20 mouse cellular contexts compared by ENCODE assay signal in genomic region chr13:72114776-72115663, GRCm38 (mm10).
DNase-seq lines count a peak whose midpoint lies in the region; ATAC-seq and TF ChIP-seq lines count a peak whose summit lies in the region.
"Had no signal": no experiment of that assay in that cellular context is flagged by ENCODE, and none has a peak within 500 bp of the region (broad histone marks: within the 10 kb centered on the region; RNA-seq: fewer than 3 reads in every experiment).

No protein-coding gene starts in this region.

- WGBS in kidney, embryonic 16.5 days: 25% methylated on average over 10 of the region's 10 CpGs
- 12% methylated on average over 10 of the region's 10 CpGs for WGBS in midbrain, embryonic 16.5 days

- no peaks in the 10 kb centered on the region for H3K4me1 ChIP-seq in kidney, embryonic 16.5 days (ENCODE audit: insufficient read depth, low read length)
- peaks cover 10% of the 10 kb centered on the region; the same call in 1 of the 2 replicates for H3K4me1 ChIP-seq in midbrain, embryonic 16.5 days (ENCODE audit: control insufficient read depth, insufficient read depth, low read length)

- H3K27ac ChIP-seq in kidney, embryonic 16.5 days (ENCODE audit: low read length): no peak overlapping the region
- no peak overlapping the region for H3K27ac ChIP-seq in midbrain, embryonic 16.5 days (ENCODE audit: low read length)
- H3K27ac ChIP-seq: macrophage had no signal

- no peak overlapping the region for H3K4me3 ChIP-seq in kidney, embryonic 16.5 days (ENCODE audit: low read length)
- no peak overlapping the region for H3K4me3 ChIP-seq in midbrain, embryonic 16.5 days (ENCODE audit: low read depth, low read length)
- H3K4me3 ChIP-seq: erythroblast, embryonic 14.5 days had no signal

- no peak overlapping the region for H3K9ac ChIP-seq in kidney, embryonic 16.5 days (replicated peaks; ENCODE audit: low read length)
- no peak overlapping the region for H3K9ac ChIP-seq in midbrain, embryonic 16.5 days (ENCODE audit: low read depth, low read length)
- H3K9ac ChIP-seq: forebrain, postnatal 0 days; lung, embryonic 14.5 days had no signal

- peaks cover 22% of the 10 kb centered on the region for H3K27me3 ChIP-seq in kidney, embryonic 16.5 days (ENCODE audit: insufficient read depth, low read length)
- peaks cover 5% of the 10 kb centered on the region; the same call in 1 of the 2 replicates for H3K27me3 ChIP-seq in midbrain, embryonic 16.5 days (ENCODE audit: control insufficient read depth, insufficient read depth, low read depth, low read length)

- no peaks in the 10 kb centered on the region for H3K36me3 ChIP-seq in kidney, embryonic 16.5 days (ENCODE audit: insufficient read depth, low read length)
- H3K36me3 ChIP-seq in midbrain, embryonic 16.5 days (ENCODE audit: control insufficient read depth, insufficient read depth, low read length): no peaks in the 10 kb centered on the region

- peak; percentile 74; the same call in 1 of the 2 replicates for ATAC-seq in kidney, embryonic 16.5 days (ENCODE audit: low FRiP score, low TSS enrichment)
- ATAC-seq in midbrain, embryonic 16.5 days: 0 out of 2 replicates have a peak, but pooled peaks have one; percentile 45
- ATAC-seq: forebrain, postnatal 0 days; hindbrain, embryonic 16.5 days had no signal

- no peak for TF ChIP-seq POLR2A in brain, embryonic 14.5 days (IDR thresholded peaks at IDR 0.05; ENCODE audit: borderline replicate concordance, extremely low read depth, insufficient read depth, insufficient read length, poor library complexity, severe bottlenecking)

- no peaks in the 10 kb centered on the region for H3K9me3 ChIP-seq in kidney, embryonic 16.5 days (ENCODE audit: low read length)
- H3K9me3 ChIP-seq in midbrain, embryonic 16.5 days (replicated peaks; ENCODE audit: control insufficient read depth, low read length, poor library complexity, severe bottlenecking): no peaks in the 10 kb centered on the region

- DNase-seq in embryo, embryonic 10 days (ENCODE audit: low spot score): peak; percentile 29
- DNase-seq in embryo, embryonic 9.5 days (ENCODE audit: extremely low spot score): no peak
- no peak for DNase-seq in kidney, postnatal 10 days
- DNase-seq in brain, embryonic 14.5 days (ENCODE audit: low read depth): peak; percentile 40
- no peak for DNase-seq in spleen, postnatal 14 days (ENCODE audit: low spot score in 2 of 2)
- DNase-seq: adrenal gland, postnatal 36 days; cerebellum, adult 11-12 months; forebrain, postnatal 0 days; gastrocnemius, postnatal 10 days; heart, postnatal 10 days; kidney, adult 8-10 months; liver; lung, embryonic 14.5 days; right cerebral cortex, postnatal 4 days; thymus, postnatal 25 days had no signal

- no peak for TF ChIP-seq CTCF in brain, embryonic 14.5 days (IDR thresholded peaks at IDR 0.05; ENCODE audit: borderline replicate concordance, extremely low read depth, insufficient read depth, insufficient read length)

- no peak overlapping the region for H3K4me2 ChIP-seq in kidney, embryonic 16.5 days (replicated peaks; ENCODE audit: low read depth, low read length)
- H3K4me2 ChIP-seq in midbrain, embryonic 16.5 days (ENCODE audit: low read length): no peak overlapping the region
- H3K4me2 ChIP-seq: lung, embryonic 14.5 days had no signal

Comparison
In these comparisons a context has a peak if more than half of its experiments do, and no peak if none do; other contexts are left out.
1. DNase-seq: peak in embryo, embryonic 10 days (single experiment) and brain, embryonic 14.5 days (single experiment); none in embryo, embryonic 9.5 days (single experiment), kidney, postnatal 10 days (single experiment) and spleen, postnatal 14 days (0 of 2).